Mouse (Mus musculus) embryonic facial prominence, embryonic 11.5 days (tissue): ENCODE measurements around the gene Mgll. TPM values are rescaled to one million over a fixed set of nuclear protein-coding genes. Genes with fewer than 3 reads are reported as not detected.

Experiments
- ATAC-seq: fragments of 200-750 bp; cut with Nextera tagmentation; replicated peaks from 2 replicates; pipeline ENCODE4 v1.8.0; 2017; ENCODE audit warnings: low read depth; ENCODE audit not compliant: insufficient number of reproducible peaks, low FRiP score, low TSS enrichment
- DNase-seq: peaks from one replicate; pipeline ENCODE4 v3.0.0-alpha.2; 2015; ENCODE audit warnings: low spot score
- H3K27ac ChIP-seq: fragments of 300-500 bp; sonication (generic); replicated peaks from 2 replicates; pipeline ENCODE4 v1.5.1; 2014; ENCODE audit warnings: mild to moderate bottlenecking, low read depth, low read length, control low read depth
- H3K27me3 ChIP-seq: fragments of 300-500 bp; sonication (generic); 2 replicates; pipeline ENCODE4 v1.6.1; 2014; ENCODE audit warnings: mild to moderate bottlenecking, low read length, moderate library complexity, mixed read lengths; ENCODE audit not compliant: control insufficient read depth, insufficient read depth
- H3K36me3 ChIP-seq: fragments of 300-500 bp; sonication (generic); replicated peaks from 2 replicates; pipeline ENCODE4 v1.6.1; 2014; ENCODE audit warnings: low read depth, mild to moderate bottlenecking, low read length, moderate library complexity, mixed read lengths; ENCODE audit not compliant: control insufficient read depth, insufficient read depth
- H3K4me1 ChIP-seq: fragments of 300-500 bp; sonication (generic); 2 replicates; pipeline ENCODE4 v1.6.1; 2014; ENCODE audit warnings: low read length, mixed read lengths; ENCODE audit not compliant: control insufficient read depth, insufficient read depth
- H3K4me2 ChIP-seq: fragments of 300-500 bp; sonication (generic); 2 replicates; pipeline ENCODE4 v1.6.1; 2014; ENCODE audit warnings: low read depth, mild to moderate bottlenecking, control low read depth, low read length, moderate library complexity
- H3K4me3 ChIP-seq: fragments of 300-500 bp; sonication (generic); 2 replicates; pipeline ENCODE4 v1.5.1; 2014; ENCODE audit warnings: low read depth, low read length, control low read depth
- H3K9ac ChIP-seq: fragments of 300-500 bp; sonication (generic); replicated peaks from 2 replicates; pipeline ENCODE4 v1.6.1; 2014; ENCODE audit warnings: mild to moderate bottlenecking, control low read depth, low read length
- H3K9me3 ChIP-seq: fragments of 300-500 bp; sonication (generic); replicated peaks from 2 replicates; pipeline ENCODE4 v1.6.1; 2016; ENCODE audit warnings: mild to moderate bottlenecking, low read length, inconsistent platforms, mixed read lengths; ENCODE audit not compliant: control insufficient read depth
- WGBS: fragments of 180-500 bp; shearing (Covaris S2); extraction: QIAGEN DNeasy Blood & Tissue Kit; methylation state at CpG from one replicate; pipeline ENCODE4 v1.1.7; 2014; 5-methylcytosine and 5-hydroxymethylcytosine counted together
- polyA plus RNA-seq: library from polyadenylated mRNA; unstranded; fragments of >200 nt; fragmentation: Nextera tagmentation; extraction: Ambion mirVana; gene quantifications from 2 replicates; pipeline ENCODE4 v1.2.1, GENCODE M21; 2014

Mgll gene
- polyA plus RNA-seq, 1 experiment from 2014 or later, result 3.0 TPM

GRCm38 (mm10) chr6:88731991-88732390 lies 7.8 kb downstream of the Mgll start:
- Histone ChIP-seq H3K27ac (no peak overlapping the region), H3K4me1 (no peaks in the 10 kb centered on the region)

GRCm38 (mm10) chr6:88732643-88733613 lies 8.7 kb downstream of the Mgll start:
- Histone ChIP-seq H3K36me3 (no peaks in the 10 kb centered on the region), H3K4me1 (no peaks in the 10 kb centered on the region), H3K27me3 (no peaks in the 10 kb centered on the region), H3K4me3 (no peak overlapping the region), H3K9ac (no peak overlapping the region), H3K9me3 (no peaks in the 10 kb centered on the region), H3K4me2 (no peak overlapping the region; the same call in 1 of the 2 replicates), H3K27ac (no peak overlapping the region)
- DNase-seq (peak; percentile 22), ATAC-seq (no peak)
- WGBS, result 30% methylated on average over 17 of the region's 17 CpGs

More at GRCm38 (mm10) chr6:88731991-88732390, 7.8 kb downstream of the Mgll start:
- WGBS, result 81% methylated on average over 3 of the region's 3 CpGs
- Histone ChIP-seq H3K27me3 (no peaks in the 10 kb centered on the region), H3K4me3 (no peak overlapping the region), H3K36me3 (no peaks in the 10 kb centered on the region), H3K9me3 (no peaks in the 10 kb centered on the region), H3K4me2 (no peak overlapping the region), H3K9ac (no peak overlapping the region)
- no peak for DNase-seq
- no peak for ATAC-seq

GRCm38 (mm10) chr6:88736337-88736736 lies 12.1 kb downstream of the Mgll start:
- Histone ChIP-seq H3K4me3 (no peak overlapping the region), H3K27ac (no peak overlapping the region), H3K4me1 (no peaks in the 10 kb centered on the region), H3K4me2 (no peak overlapping the region), H3K9me3 (no peaks in the 10 kb centered on the region), H3K27me3 (no peaks in the 10 kb centered on the region), H3K9ac (no peak overlapping the region), H3K36me3 (no peaks in the 10 kb centered on the region)
- ATAC-seq (no peak), DNase-seq (no peak)
- WGBS, result 86% methylated on average over 8 of the region's 8 CpGs

GRCm38 (mm10) chr6:88736741-88737508 lies 12.7 kb downstream of the Mgll start:
- Histone ChIP-seq H3K27ac (no peak overlapping the region), H3K4me1 (no peaks in the 10 kb centered on the region), H3K9ac (no peak overlapping the region), H3K36me3 (no peaks in the 10 kb centered on the region), H3K4me3 (no peak overlapping the region), H3K4me2 (no peak overlapping the region), H3K27me3 (no peaks in the 10 kb centered on the region), H3K9me3 (no peaks in the 10 kb centered on the region)
- DNase-seq (no peak), ATAC-seq (no peak)
- 82% methylated on average over 16 of the region's 16 CpGs for WGBS

- no peak for ATAC-seq
- WGBS, result 83% methylated on average over 6 of the region's 6 CpGs
These were observed 13.3 kb downstream of the Mgll start for GRCm38 (mm10) chr6:88737509-88737888.

GRCm38 (mm10) chr6:88741041-88741440 lies 16.8 kb downstream of the Mgll start:
- 89% methylated on average over 3 of the region's 3 CpGs for WGBS
- Histone ChIP-seq H3K9me3 (no peaks in the 10 kb centered on the region), H3K4me3 (no peak overlapping the region), H3K4me2 (no peak overlapping the region), H3K9ac (no peak overlapping the region), H3K36me3 (no peaks in the 10 kb centered on the region), H3K27ac (no peak overlapping the region), H3K27me3 (no peaks in the 10 kb centered on the region), H3K4me1 (no peaks in the 10 kb centered on the region)
- DNase-seq, result no peak
- no peak for ATAC-seq

More at GRCm38 (mm10) chr6:88737509-88737888, 13.3 kb downstream of the Mgll start:
- Histone ChIP-seq H3K4me3 (no peak overlapping the region), H3K27ac (no peak overlapping the region), H3K4me1 (no peaks in the 10 kb centered on the region), H3K4me2 (no peak overlapping the region), H3K36me3 (no peaks in the 10 kb centered on the region), H3K9me3 (no peaks in the 10 kb centered on the region), H3K9ac (no peak overlapping the region), H3K27me3 (no peaks in the 10 kb centered on the region)
- DNase-seq, result no peak

GRCm38 (mm10) chr6:88741791-88742190 lies 17.6 kb downstream of the Mgll start:
- Histone ChIP-seq H3K4me1 (no peaks in the 10 kb centered on the region), H3K4me2 (no peak overlapping the region), H3K27ac (no peak overlapping the region), H3K27me3 (no peaks in the 10 kb centered on the region), H3K4me3 (no peak overlapping the region), H3K36me3 (no peaks in the 10 kb centered on the region), H3K9me3 (no peaks in the 10 kb centered on the region), H3K9ac (no peak overlapping the region)
- ATAC-seq (no peak), DNase-seq (no peak)
- 85% methylated on average over 3 of the region's 3 CpGs for WGBS
